Mouse (Mus musculus) cerebellum, adult 2 months (tissue): Measurements from ENCODE around the gene Pramef6.
"Not testable (repeated sequence)": the region's sequence is repeated elsewhere in the genome, so short reads cannot be mapped to it uniquely, and the experiment has no call there.

Experiments used
- CTCF ChIP-seq: fragments of 200-500 bp; IDR thresholded peaks from 2 replicates; pipeline ENCODE4 v1.5.1; 2011; ENCODE audit warnings: low read depth, mild to moderate bottlenecking, control low read depth, low read length, moderate library complexity, borderline replicate concordance; ENCODE audit not compliant: insufficient read depth
- POLR2A ChIP-seq: fragments of 200-500 bp; IDR thresholded peaks from 2 replicates; pipeline ENCODE4 v1.6.1; 2011; ENCODE audit warnings: low read length, control low read depth, borderline replicate concordance; ENCODE audit not compliant: insufficient read depth

GRCm38 (mm10) chr4:143846197-143846596 lies 54.0 kb downstream of the Pramef6 start, which contains the start of gene Gm13103:
- not testable (repeated sequence) for TF ChIP-seq CTCF, POLR2A
